Mouse (Mus musculus): ENCODE measurements at regions not wholly inside any gene's neighbourhood (a gene's known extent, or its start where the extent isn't known, plus 50 kb on each side); places are given as distances from the start of the nearest gene placed in this dataset.

DNA sequence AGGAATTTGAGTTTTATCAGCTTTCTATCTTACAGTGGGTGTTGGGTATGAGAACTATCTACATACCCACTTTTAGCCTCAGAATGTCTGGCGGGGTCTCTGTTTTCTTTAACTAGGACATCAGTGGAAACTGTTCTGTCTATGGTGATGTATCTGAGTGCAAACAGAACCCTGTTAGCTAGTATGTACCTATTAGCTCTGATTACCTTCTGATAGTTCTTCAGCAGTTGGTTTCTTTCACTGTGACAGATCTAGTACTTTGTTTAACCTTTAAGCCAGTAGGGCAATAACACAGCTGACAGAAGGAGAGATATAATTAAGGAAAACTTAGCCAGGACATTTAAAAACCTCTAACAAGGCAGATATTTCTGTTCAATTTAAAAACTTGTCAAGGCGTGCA, 584.7 kb upstream of the Nr2f1 start:
- TF ChIP-seq CTCF (IDR thresholded peaks at IDR 0.05), result no peak
- CTCF ChIA-PET, result interaction anchor here (1.0 kb wide), 1 partner anchor 14 kb away, joined by 3 read pairs; no protein-coding TSS in a partner anchor
- ATAC-seq, result no peak
- POLR2A ChIA-PET, result no interaction called here
- no peaks in the 10 kb centered on the region for H3K27me3 ChIP-seq
- in situ Hi-C loops (cut with MboI; ENCODE audit: low pct_unique_long_range_greater_than_20kb), result no loop called here
- no peak for DNase-seq (ENCODE audit: low read depth, low spot score)

DNA sequence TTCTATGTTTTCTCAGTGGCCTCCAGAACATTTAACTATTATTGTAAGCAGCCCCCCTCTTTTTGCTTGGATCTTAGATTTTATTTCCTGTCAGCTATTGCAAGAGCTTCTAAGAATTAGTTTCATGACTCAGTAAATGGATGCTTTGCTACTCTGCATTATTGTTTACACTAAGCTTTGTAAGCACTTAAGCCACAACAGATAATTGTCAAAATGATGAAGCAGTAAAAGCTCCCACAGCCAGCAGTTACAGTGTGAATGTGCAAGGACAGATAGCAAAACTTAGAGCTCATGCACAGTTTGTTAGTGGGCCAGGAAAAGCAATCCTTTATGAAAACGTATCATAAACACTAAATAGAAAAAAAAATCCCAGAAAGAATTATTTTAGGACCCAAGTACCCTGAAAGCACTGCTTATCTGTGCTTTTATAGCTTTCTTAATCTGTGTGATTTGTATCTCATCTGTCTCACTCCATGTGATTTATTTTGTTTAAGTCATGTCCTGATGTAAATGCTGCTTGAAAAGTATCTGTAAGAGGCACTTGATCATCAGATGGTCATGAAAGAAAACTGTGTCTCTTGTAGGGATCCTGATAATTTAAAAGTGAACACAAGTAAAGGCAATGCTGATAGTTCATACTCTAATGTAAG, 584.2 kb upstream of the Nr2f1 start:
- ATAC-seq (no peak), DNase-seq (ENCODE audit: low read depth, low spot score) (no peak)
- no peaks in the 10 kb centered on the region for H3K27me3 ChIP-seq
- ChIA-PET CTCF (interaction anchor here (1.0 kb wide), 1 partner anchor 15 kb away, joined by 3 read pairs; no protein-coding TSS in a partner anchor), POLR2A (no interaction called here)
- in situ Hi-C loops (cut with MboI; ENCODE audit: low pct_unique_long_range_greater_than_20kb), result no loop called here
- TF ChIP-seq CTCF (IDR thresholded peaks at IDR 0.05), result no peak

All from Patski (cell line).